Mouse (Mus musculus): ENCODE measurements around the gene Myo3b.

Gene Myo3b

GRCm38 (mm10) chr2:70176823-70177708 is 138.1 kb downstream of the Myo3b start:
- in situ Hi-C loops (cut with MboI; ENCODE audit: unreplicated experiment in 2 of 2) = no loop called here

- in situ Hi-C loops (cut with MboI; ENCODE audit: unreplicated experiment in 2 of 2) = no loop called here
These were observed 138.7 kb downstream of the Myo3b start for GRCm38 (mm10) chr2:70177709-70178030.

- in situ Hi-C loops (cut with MboI; ENCODE audit: unreplicated experiment in 2 of 2) = no loop called here
These were observed 139.3 kb downstream of the Myo3b start for GRCm38 (mm10) chr2:70178241-70178640.

GRCm38 (mm10) chr2:70182150-70182670 is 143.3 kb downstream of the Myo3b start:
- in situ Hi-C loops (cut with MboI; ENCODE audit: unreplicated experiment in 2 of 2) = no loop called here

- in situ Hi-C loops (cut with MboI; ENCODE audit: unreplicated experiment in 2 of 2) = no loop called here
These were observed 148.1 kb downstream of the Myo3b start for GRCm38 (mm10) chr2:70187040-70187439.

GRCm38 (mm10) chr2:70195418-70196248 is 156.7 kb downstream of the Myo3b start:
- in situ Hi-C loops (cut with MboI; ENCODE audit: unreplicated experiment in 2 of 2) = no loop called here

- in situ Hi-C loops (cut with MboI; ENCODE audit: unreplicated experiment in 2 of 2) = loop anchor here in 1 of 2 experiments (25.0 kb wide), 1 partner anchor 365 kb away; no protein-coding TSS in a partner anchor
These were observed 163.1 kb downstream of the Myo3b start for GRCm38 (mm10) chr2:70201796-70202555.

- in situ Hi-C loops (cut with MboI; ENCODE audit: unreplicated experiment in 2 of 2) = loop anchor here in 1 of 2 experiments (25.0 kb wide), 1 partner anchor 365 kb away; no protein-coding TSS in a partner anchor
These were observed 163.7 kb downstream of the Myo3b start for GRCm38 (mm10) chr2:70202578-70203167.

- in situ Hi-C loops (cut with MboI; ENCODE audit: unreplicated experiment in 2 of 2) = loop anchor here in 1 of 2 experiments (25.0 kb wide), 1 partner anchor 371 kb away; no protein-coding TSS in a partner anchor
These were observed 169.5 kb downstream of the Myo3b start for GRCm38 (mm10) chr2:70208411-70208810.

- in situ Hi-C loops (cut with MboI; ENCODE audit: unreplicated experiment in 2 of 2) = loop anchor here in 1 of 2 experiments (25.0 kb wide), 1 partner anchor 372 kb away; no protein-coding TSS in a partner anchor
These were observed 170.9 kb downstream of the Myo3b start for GRCm38 (mm10) chr2:70209790-70210189.

- in situ Hi-C loops (cut with MboI; ENCODE audit: unreplicated experiment in 2 of 2) = loop anchor here in 1 of 2 experiments (25.0 kb wide), 1 partner anchor 373 kb away; no protein-coding TSS in a partner anchor
These were observed 171.8 kb downstream of the Myo3b start for GRCm38 (mm10) chr2:70210427-70211332.

- in situ Hi-C loops (cut with MboI; ENCODE audit: unreplicated experiment in 2 of 2) = loop anchor here in 1 of 2 experiments (25.0 kb wide), 1 partner anchor 377 kb away; no protein-coding TSS in a partner anchor
These were observed 175.5 kb downstream of the Myo3b start for GRCm38 (mm10) chr2:70214401-70214800.

GRCm38 (mm10) chr2:70217800-70218199 is 178.9 kb downstream of the Myo3b start:
- in situ Hi-C loops (cut with MboI; ENCODE audit: unreplicated experiment in 2 of 2) = loop anchor here in 1 of 2 experiments (25.0 kb wide), 1 partner anchor 380 kb away; no protein-coding TSS in a partner anchor

GRCm38 (mm10) chr2:70218469-70218868 is 179.5 kb downstream of the Myo3b start:
- in situ Hi-C loops (cut with MboI; ENCODE audit: unreplicated experiment in 2 of 2) = loop anchor here in 1 of 2 experiments (25.0 kb wide), 1 partner anchor 381 kb away; no protein-coding TSS in a partner anchor

- in situ Hi-C loops (cut with MboI; ENCODE audit: unreplicated experiment in 2 of 2) = loop anchor here (5.0 to 25.0 kb wide), 5 partner anchors 192 to 1588 kb away; partner anchors contain the start of genes Gad1 (in 2 of the 2), Gm26558 (in 2 of the 2), Gorasp2 (in 2 of the 2) and Myo3b (in 1 of the 2)
These were observed 187.8 kb downstream of the Myo3b start for GRCm38 (mm10) chr2:70226679-70227078.

- in situ Hi-C loops (cut with MboI; ENCODE audit: unreplicated experiment in 2 of 2) = loop anchor here in 1 of 2 experiments (25.0 kb wide), 1 partner anchor 903 kb away; no protein-coding TSS in a partner anchor
These were observed 195.5 kb downstream of the Myo3b start for GRCm38 (mm10) chr2:70234450-70234849.

- in situ Hi-C loops (cut with MboI; ENCODE audit: unreplicated experiment in 2 of 2) = loop anchor here in 1 of 2 experiments (25.0 kb wide), 1 partner anchor 891 kb away; no protein-coding TSS in a partner anchor
These were observed 207.1 kb downstream of the Myo3b start for GRCm38 (mm10) chr2:70245981-70246380.

- in situ Hi-C loops (cut with MboI; ENCODE audit: unreplicated experiment in 2 of 2) = loop anchor here in 1 of 2 experiments (25.0 kb wide), 1 partner anchor 889 kb away; no protein-coding TSS in a partner anchor
These were observed 209.7 kb downstream of the Myo3b start for GRCm38 (mm10) chr2:70248616-70249015.

Data from v-Abl transformed pro-B cells (cell line).